Mouse (Mus musculus): Measurements from ENCODE around the gene Usp7.

- TF ChIP-seq POLR2A (IDR thresholded peaks at IDR 0.05; ENCODE audit: borderline replicate concordance, low read depth, low read length) (no peak), CTCF (IDR thresholded peaks at IDR 0.05; ENCODE audit: low read depth, low read length) (no peak)
These were observed 10.4 kb downstream of the Usp7 start for GRCm38 (mm10) chr16:8781660-8782059.
